Mouse (Mus musculus) right cerebral cortex, adult 2 months (tissue): Measurements from ENCODE around the gene Gipc1.

Experiments
- DNase-seq, 2 experiments: peaks; one replicate each; pipeline ENCODE4 v3.0.0; 2021 to 2022; ENCODE audit warnings: low spot score in 2 of 2

The Gipc1 gene

GRCm38 (mm10) chr8:83679866-83680265, 27.4 kb downstream of the Gipc1 start:
- DNase-seq = peak in 1 of 2 experiments; percentile 68

GRCm38 (mm10) chr8:83680603-83681002, 28.1 kb downstream of the Gipc1 start:
- no peak for DNase-seq

- no peak for DNase-seq
These were observed 28.6 kb downstream of the Gipc1 start for GRCm38 (mm10) chr8:83681099-83681498.

GRCm38 (mm10) chr8:83684517-83684916, 32.0 kb downstream of the Gipc1 start:
- no peak for DNase-seq

GRCm38 (mm10) chr8:83689264-83689663, 36.8 kb downstream of the Gipc1 start:
- DNase-seq = no peak

- peak; percentile 47 to 52 for DNase-seq
These were observed 41.2 kb downstream of the Gipc1 start for GRCm38 (mm10) chr8:83693609-83694236.

GRCm38 (mm10) chr8:83694369-83695160, 42.1 kb downstream of the Gipc1 start:
- peak; percentile 40 to 54 for DNase-seq

- no peak for DNase-seq
These were observed 43.1 kb downstream of the Gipc1 start for GRCm38 (mm10) chr8:83695351-83696106.

GRCm38 (mm10) chr8:83697374-83698220, 45.1 kb downstream of the Gipc1 start:
- no peak for DNase-seq

GRCm38 (mm10) chr8:83698291-83698660, 45.8 kb downstream of the Gipc1 start:
- DNase-seq = peak; percentile 44 to 53

- DNase-seq = peak; percentile 47
These were observed 46.4 kb downstream of the Gipc1 start, which contains the start of gene Pkn1 for GRCm38 (mm10) chr8:83698661-83699453. Gene Pkn1, minus strand, starts transcription at chr8:83699179.

- no peak for DNase-seq
These were observed 47.1 kb downstream of the Gipc1 start for GRCm38 (mm10) chr8:83699566-83699965.

- DNase-seq = no peak
These were observed 48.1 kb downstream of the Gipc1 start for GRCm38 (mm10) chr8:83700423-83701085.

GRCm38 (mm10) chr8:83703426-83703825, 50.9 kb downstream of the Gipc1 start:
- DNase-seq = no peak

GRCm38 (mm10) chr8:83706411-83706810, 53.9 kb downstream of the Gipc1 start:
- DNase-seq = no peak

GRCm38 (mm10) chr8:83707554-83707953, 55.1 kb downstream of the Gipc1 start:
- DNase-seq = peak; percentile 58 to 78
